Mouse (Mus musculus): ENCODE measurements around the gene Nsun7.
"Not testable (repeated sequence)": the region's sequence is repeated elsewhere in the genome, so short reads cannot be mapped to it uniquely, and the experiment has no call there.

The Nsun7 gene

DNA sequence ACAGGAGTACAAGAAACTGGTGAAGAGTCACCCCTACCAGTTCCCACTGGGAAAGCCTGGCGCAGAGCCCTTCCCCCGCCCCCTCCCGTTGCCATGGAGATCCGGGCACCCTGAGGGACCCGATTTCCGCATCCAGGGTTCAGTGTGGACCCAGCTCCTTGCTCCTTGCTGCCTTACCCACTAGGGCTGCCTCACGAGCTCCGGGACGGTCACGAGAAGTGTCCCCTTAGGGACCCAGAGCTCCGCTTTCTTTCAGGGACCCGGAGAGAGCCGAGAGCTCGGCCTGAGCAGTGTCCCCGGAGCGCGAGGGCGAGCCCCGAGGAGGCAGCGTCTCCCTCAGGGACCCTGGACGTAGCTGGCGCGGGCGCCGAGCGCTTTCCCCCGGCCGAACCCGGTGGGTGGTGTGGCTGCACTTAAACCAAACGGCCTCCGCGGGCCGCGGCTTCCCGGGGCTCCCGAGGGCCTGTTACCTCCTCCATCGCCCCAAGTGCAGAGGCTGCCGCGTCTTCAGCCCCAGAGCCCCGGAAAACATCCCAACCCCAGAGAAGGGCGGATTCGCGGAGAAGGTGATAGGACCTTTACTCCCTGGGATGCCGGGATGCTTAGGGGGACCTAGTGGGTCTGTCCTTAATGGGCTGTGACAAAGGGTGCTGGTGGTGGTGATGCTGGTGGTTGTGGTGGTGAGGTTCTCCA lies at the start of gene Nsun7:
TSS of gene Nsun7 (plus strand) at position 142 of the 693 bp plus-strand sequence.
- peak; percentile 48 for DNase-seq (ENCODE audit: low read depth, low spot score)

DNA sequence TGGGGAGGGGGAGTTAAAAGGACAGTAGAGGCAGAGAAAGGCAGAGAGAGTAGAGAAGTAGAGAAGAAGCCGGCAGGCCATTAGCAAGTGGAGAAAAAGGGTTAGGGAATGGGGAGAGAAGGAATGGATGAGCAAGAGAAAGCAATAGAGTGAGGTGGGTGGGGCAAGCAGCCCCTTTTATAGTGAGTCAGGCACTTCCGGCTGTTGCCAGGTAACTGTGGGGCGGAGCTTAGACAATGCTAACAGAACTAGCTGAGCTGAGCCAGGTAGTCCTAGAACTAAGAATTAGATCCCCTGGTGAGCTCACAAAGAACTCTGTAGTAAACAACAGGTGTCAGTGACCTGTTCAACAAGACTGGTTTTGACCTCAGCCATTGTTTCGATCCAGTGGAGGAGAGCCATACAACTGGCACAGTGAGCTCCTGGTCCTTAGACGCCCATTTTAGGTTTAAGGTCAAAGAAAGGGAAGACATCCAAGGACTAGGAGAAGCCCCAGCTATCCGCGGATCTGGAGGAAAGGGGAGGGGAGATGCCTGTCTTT lies 45.2 kb upstream of the Nsun7 start:
- no peak for DNase-seq (ENCODE audit: low read depth, low spot score)

- DNase-seq (ENCODE audit: low read depth, low spot score): no peak
Observed at GRCm38 (mm10) chr5:66215569-66216277, 44.0 kb upstream of the Nsun7 start.

DNA sequence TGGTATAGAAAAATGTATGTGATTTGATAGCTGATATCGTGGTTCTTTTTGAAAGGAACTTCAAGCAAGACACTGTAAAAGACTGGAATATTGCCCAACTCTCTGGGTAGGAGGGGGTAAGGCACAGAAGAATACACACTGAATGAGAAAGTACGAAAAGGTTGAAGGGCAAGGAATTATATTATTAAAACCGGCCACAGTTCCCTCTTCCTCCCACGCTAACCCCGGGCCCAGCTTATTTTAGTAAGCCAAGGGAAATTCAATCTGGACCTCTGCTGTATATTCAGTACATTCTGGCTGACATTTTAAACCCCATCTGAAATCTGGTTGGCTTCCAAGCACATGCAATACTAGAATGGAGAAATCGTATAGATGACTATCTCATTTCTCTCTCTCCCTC lies 40.0 kb upstream of the Nsun7 start:
- no peak for DNase-seq (ENCODE audit: low read depth, low spot score)

- no peak for DNase-seq (ENCODE audit: low read depth, low spot score)
Observed at GRCm38 (mm10) chr5:66220620-66221019, 39.1 kb upstream of the Nsun7 start.

- DNase-seq (ENCODE audit: low read depth, low spot score): no peak
Observed at GRCm38 (mm10) chr5:66222916-66223315, 36.8 kb upstream of the Nsun7 start.

- no peak for DNase-seq (ENCODE audit: low read depth, low spot score)
Observed at GRCm38 (mm10) chr5:66226526-66226925, 33.2 kb upstream of the Nsun7 start.

DNA sequence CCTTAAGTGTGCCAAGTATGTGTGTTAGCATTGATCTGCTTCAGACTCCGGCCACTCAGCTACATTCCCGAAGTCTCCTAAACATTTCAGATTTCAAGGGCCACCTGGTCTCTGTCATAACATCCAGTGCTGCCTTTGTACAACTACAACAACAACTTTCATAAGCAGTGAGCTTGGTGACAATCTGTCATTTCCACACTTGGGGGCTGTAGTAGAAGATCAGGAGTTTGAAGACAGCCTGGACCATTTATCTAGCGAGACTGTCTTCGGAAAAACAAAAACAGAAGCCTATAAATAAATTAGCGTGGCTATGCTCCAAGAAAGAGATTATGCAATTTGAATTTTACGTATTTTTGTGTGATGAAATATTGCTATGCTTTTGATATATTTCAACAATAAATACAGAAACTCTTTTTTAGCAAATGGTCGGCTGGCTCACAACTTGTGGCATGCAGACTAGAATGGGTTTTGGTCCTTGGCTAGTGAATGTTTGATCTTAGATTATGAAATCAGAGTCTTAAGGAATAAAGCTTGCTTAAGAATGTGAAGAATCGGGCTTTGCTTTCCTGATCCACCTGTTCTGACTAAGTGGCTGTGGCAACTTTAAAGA lies 27.9 kb upstream of the Nsun7 start:
- DNase-seq (ENCODE audit: low read depth, low spot score): no peak

- no peak for DNase-seq (ENCODE audit: low read depth, low spot score)
Observed at GRCm38 (mm10) chr5:66232456-66232855, 27.2 kb upstream of the Nsun7 start.

GRCm38 (mm10) chr5:66241894-66242293 lies 17.8 kb upstream of the Nsun7 start:
- DNase-seq (ENCODE audit: low read depth, low spot score): no peak

DNA sequence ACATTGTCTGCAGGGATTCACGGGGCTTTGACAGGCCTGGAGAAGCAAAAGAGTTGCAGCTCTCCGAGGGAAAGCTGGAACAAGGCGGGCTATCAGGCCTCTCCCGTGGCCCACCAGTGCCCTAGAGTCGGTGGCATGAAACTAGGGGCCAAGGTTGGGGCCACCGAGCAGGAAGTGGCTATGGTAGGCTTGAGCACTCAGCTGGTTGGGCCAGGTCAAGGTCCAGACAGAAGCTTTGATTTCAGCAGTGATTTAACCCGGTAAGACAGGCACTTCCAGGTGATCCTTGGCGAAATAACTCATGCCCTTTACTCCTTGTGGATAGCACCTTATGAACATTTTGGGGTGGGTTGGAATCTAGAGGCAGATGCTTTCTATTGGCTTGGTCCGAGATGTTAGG lies 16.2 kb upstream of the Nsun7 start:
- DNase-seq (ENCODE audit: low read depth, low spot score): no peak

DNA sequence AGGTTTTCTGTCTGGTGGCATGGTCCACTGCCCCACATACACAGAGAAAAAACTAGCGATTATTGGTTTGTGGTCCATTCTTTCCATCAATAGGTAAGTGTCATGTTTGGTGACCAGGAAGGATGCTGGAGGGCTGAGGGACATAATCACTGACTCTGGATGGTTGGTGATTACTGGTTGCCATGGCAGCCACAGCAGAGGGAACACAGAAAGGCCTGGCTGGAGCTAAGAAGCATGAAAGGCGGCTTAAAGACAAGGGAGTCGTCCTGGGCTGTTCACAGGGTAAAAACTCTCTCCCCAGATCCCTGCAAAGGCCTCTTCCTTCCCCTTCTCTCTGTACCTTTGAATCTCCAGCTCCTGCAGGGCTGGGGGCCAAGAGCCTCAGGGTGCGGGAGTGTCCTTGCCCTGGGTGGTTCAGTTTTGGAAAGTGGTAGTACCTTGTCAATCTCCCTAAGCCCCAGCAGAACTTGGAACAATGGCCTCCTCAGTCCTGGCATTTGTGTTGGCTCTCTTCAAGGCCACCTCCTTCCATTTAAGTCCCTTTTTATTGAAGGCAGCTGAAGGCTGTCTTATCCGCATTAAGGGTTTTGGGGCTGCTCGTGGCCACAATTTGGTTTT lies 15.5 kb upstream of the Nsun7 start:
- DNase-seq (ENCODE audit: low read depth, low spot score): no peak

DNA sequence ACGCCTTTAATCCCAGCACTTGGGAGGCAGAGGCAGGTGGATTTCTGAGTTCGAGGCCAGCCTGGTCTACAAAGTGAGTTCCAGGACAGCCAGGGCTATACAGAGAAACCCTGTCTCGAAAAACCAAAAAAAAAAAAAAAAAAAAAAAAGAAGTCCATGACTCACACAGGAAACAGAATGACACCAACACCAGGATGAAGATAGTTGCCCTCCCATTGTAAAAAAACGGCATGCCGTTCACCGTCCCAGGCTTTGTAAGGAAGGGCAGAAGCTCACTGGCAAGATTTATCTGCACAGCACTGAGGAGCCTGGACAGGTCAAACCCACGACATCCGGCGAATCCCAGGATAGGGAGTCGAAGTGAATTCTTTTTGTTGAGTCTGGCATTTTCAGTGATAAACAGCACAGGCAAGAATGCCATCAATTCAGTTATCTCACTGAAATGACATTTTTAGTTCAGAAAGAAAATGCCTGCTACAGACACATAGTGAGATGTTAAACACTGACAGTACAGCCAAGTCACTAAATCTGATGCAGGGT lies 13.7 kb upstream of the Nsun7 start:
- no peak for DNase-seq (ENCODE audit: low read depth, low spot score)

- DNase-seq (ENCODE audit: low read depth, low spot score): no peak
Observed at GRCm38 (mm10) chr5:66253219-66253618, 6.5 kb upstream of the Nsun7 start.

GRCm38 (mm10) chr5:66255044-66255443 lies 4.7 kb upstream of the Nsun7 start:
- DNase-seq (ENCODE audit: low read depth, low spot score): no peak

DNA sequence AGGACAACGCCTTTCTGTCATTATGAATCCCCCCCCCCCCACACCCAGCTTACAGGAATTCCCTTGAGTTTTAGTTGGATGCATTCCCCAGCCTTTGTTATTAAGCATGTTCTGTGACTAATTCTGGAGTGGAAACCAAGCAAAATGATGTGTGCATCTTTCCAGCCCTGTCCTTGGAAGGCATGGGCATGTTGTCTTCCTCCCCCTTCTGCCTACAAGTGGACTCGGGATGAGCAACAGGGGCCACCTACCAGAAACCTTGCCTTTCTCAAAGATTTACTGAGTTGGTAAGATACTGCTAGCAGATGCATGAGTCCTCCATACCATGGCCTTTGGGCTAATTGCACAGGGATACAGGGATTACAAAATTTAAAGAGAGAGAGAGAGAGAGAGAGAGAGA lies 697 bp upstream of the Nsun7 start:
- no peak for DNase-seq (ENCODE audit: low read depth, low spot score)

DNA sequence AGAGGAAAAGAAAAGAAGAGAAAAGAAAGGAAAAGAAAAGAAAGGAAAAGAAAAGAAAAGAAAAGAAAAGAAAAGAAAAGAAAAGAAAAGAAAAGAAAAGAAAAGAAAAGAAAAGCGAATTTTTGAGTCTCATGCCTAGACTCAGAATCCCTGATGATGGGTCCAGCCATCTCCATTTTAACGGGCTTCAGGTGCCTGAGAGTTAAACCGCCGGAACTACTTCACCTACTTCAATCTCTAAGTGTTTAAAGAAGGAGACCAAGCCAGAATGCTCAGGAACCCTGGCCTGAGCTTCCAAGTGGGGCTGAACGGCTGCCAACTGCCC lies 304 bp upstream of the Nsun7 start:
- not testable (repeated sequence) for DNase-seq (ENCODE audit: low read depth, low spot score)

DNA sequence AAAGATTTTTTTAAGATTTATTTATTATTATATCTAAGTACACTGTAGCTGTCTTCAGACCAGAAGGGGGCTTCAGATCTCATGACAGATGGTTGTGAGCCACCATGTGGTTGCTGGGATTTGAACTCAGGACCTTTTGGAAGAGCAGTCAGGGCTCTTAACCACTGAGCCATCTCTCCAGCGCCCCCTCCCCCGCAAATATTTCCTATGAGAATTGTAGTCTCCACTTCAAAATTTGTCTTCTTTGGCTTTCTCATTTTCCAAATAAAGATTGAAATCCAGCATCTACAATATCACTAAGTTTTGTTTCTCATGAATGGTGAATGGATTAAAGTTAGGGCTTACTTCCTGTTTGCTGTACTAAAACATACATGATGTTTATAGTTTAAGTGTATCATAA lies 2.8 kb downstream of the Nsun7 start:
- no peak for DNase-seq (ENCODE audit: low read depth, low spot score)

- DNase-seq (ENCODE audit: low read depth, low spot score): no peak
Observed at GRCm38 (mm10) chr5:66263398-66263797, 3.7 kb downstream of the Nsun7 start.

DNA sequence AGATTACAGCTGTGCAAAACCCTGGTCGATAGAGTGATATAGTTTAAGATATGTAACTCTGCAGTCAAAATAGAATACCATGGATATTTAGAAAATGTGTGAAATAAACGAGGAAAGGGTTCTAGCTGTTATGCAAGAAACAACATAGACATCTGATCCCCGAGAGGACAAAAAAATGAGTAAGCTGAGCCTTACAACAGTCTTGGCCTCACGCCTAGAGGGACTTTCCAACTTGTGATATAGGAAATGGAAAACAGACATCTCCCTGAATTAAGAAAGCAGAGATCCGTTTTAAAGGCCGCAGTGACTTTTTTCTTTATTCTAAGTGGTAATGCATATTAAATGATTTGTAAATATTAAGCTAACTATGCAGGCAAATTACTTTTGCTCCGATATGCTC lies 9.9 kb downstream of the Nsun7 start:
- no peak for DNase-seq (ENCODE audit: low read depth, low spot score)

GRCm38 (mm10) chr5:66271141-66271540 lies 11.4 kb downstream of the Nsun7 start:
- DNase-seq (ENCODE audit: low read depth, low spot score): no peak

- DNase-seq (ENCODE audit: low read depth, low spot score): no peak
Observed at GRCm38 (mm10) chr5:66274417-66274816, 14.7 kb downstream of the Nsun7 start.

Data from retina, postnatal 7 days (tissue).